ENCODE assay signal across 9 mouse cellular contexts in genomic region chr11:90142393-90142792, GRCm38 (mm10). TPM values are rescaled to one million over a fixed set of nuclear protein-coding genes. Genes with fewer than 3 reads are reported as not detected.
DNase-seq lines count a peak whose midpoint lies in the region; ATAC-seq lines count a peak whose summit lies in the region.
"Had no signal": no experiment of that assay in that cellular context is flagged by ENCODE, and none has a peak within 500 bp of the region (broad histone marks: within the 10 kb centered on the region; RNA-seq: fewer than 3 reads in every experiment).

No protein-coding gene starts in this region.

- ATAC-seq in heart, embryonic 11.5 days (replicated peaks; ENCODE audit: insufficient number of reproducible peaks, low FRiP score, low TSS enrichment) = no peak
- no peak for ATAC-seq in kidney, embryonic 14.5 days (ENCODE audit: low FRiP score, low TSS enrichment)

- H3K36me3 ChIP-seq in heart, embryonic 11.5 days (ENCODE audit: control insufficient read depth, insufficient read depth, low read length) = no peaks in the 10 kb centered on the region
- H3K36me3 ChIP-seq in kidney, embryonic 14.5 days (ENCODE audit: control insufficient read depth, insufficient read depth, low read length) = no peaks in the 10 kb centered on the region

- peak; percentile 98 for DNase-seq in heart, adult 11 months
- peak; percentile 79 to 84 for DNase-seq in adrenal gland, postnatal 36 days
- DNase-seq in gastrocnemius, postnatal 4 days (ENCODE audit: low spot score in 2 of 2) = peak; percentile 41 to 71
- DNase-seq in left cerebral cortex, adult 18-20 months (ENCODE audit: low spot score in 2 of 2) = peak; percentile 10 to 18
- peak; percentile 32 to 46 for DNase-seq in right cerebral cortex, adult 2 months (ENCODE audit: low spot score in 2 of 2)
- no peak for DNase-seq in kidney, postnatal 10 days

- no peak overlapping the region for H3K27ac ChIP-seq in heart, embryonic 11.5 days (ENCODE audit: low read depth, low read length)
- H3K27ac ChIP-seq in kidney, embryonic 14.5 days (ENCODE audit: low read depth, low read length) = no peak overlapping the region
- H3K27ac ChIP-seq: liver, embryonic 14.5 days had no signal

- H3K4me3 ChIP-seq in heart, embryonic 11.5 days (ENCODE audit: low read depth, low read length) = no peak overlapping the region
- no peak overlapping the region for H3K4me3 ChIP-seq in kidney, embryonic 14.5 days (ENCODE audit: low read length)

- H3K4me2 ChIP-seq in heart, embryonic 11.5 days = no peak overlapping the region
- no peak overlapping the region for H3K4me2 ChIP-seq in kidney, embryonic 14.5 days (replicated peaks; ENCODE audit: low read depth, low read length)

- no peaks in the 10 kb centered on the region for H3K9me3 ChIP-seq in heart, embryonic 11.5 days (replicated peaks; ENCODE audit: control insufficient read depth, low read length)
- H3K9me3 ChIP-seq in kidney, embryonic 14.5 days (ENCODE audit: control insufficient read depth, low read length) = no peaks in the 10 kb centered on the region

- H3K9ac ChIP-seq in heart, embryonic 11.5 days (ENCODE audit: low read depth, low read length) = no peak overlapping the region
- H3K9ac ChIP-seq in kidney, embryonic 14.5 days (ENCODE audit: low read depth, low read length) = no peak overlapping the region
- H3K9ac ChIP-seq: liver, embryonic 14.5 days had no signal

- H3K4me1 ChIP-seq in heart, embryonic 11.5 days (ENCODE audit: control insufficient read depth, insufficient read depth, low read length) = no peaks in the 10 kb centered on the region; the same call in 1 of the 2 replicates
- no peaks in the 10 kb centered on the region for H3K4me1 ChIP-seq in kidney, embryonic 14.5 days (ENCODE audit: control insufficient read depth, insufficient read depth, low read length)

- no peaks in the 10 kb centered on the region for H3K27me3 ChIP-seq in heart, embryonic 11.5 days (ENCODE audit: control insufficient read depth, insufficient read depth, low read length)
- no peaks in the 10 kb centered on the region for H3K27me3 ChIP-seq in kidney, embryonic 14.5 days (ENCODE audit: control insufficient read depth, insufficient read depth, low read length)

- 59% methylated on average over 4 of the region's 4 CpGs for WGBS in heart, embryonic 11.5 days (ENCODE audit: insufficient replicate concordance)
- WGBS in kidney, embryonic 14.5 days = 63% methylated on average over 4 of the region's 4 CpGs

RNA-seq across cellular contexts. Expression of gene Gm45716, which starts 45.1 kb away (rescaled TPM):
- 50.9 TPM in 2 replicates for polyA plus RNA-seq in heart, embryonic 11.5 days (2014; fragmentation: Nextera tagmentation; extraction: Ambion mirVana)
- 1 to 10 TPM; 2.6 to 5.3 TPM for total RNA-seq in adrenal gland, postnatal 36 days (2021)
- total RNA-seq in gastrocnemius, postnatal 4 days (2021) = 10 to 100 TPM in 1 of 2 experiments, 1 to 10 TPM in 1; 10.0 to 11.7 TPM
- 1 to 10 TPM; 4.1 to 4.7 TPM for total RNA-seq in left cerebral cortex, adult 18-20 months (2021)
- 9.1 and 9.8 TPM in 2 replicates for polyA plus RNA-seq in kidney, embryonic 14.5 days (2014; fragmentation: Nextera tagmentation; extraction: Ambion mirVana)
